Mouse (Mus musculus) midbrain, embryonic 15.5 days (tissue): Measurements from ENCODE around the gene Cyp1b1. TPM values are rescaled to one million over a fixed set of nuclear protein-coding genes. Genes with fewer than 3 reads are reported as not detected.
A peak's percentile ranks its signal among the peaks of the same experiment; 100 is the strongest.

Source experiments
- ATAC-seq: fragments of 200-750 bp; cut with Nextera tagmentation; replicated peaks from 2 replicates; pipeline ENCODE4 v1.8.0; 2017; ENCODE audit warnings: moderate TSS enrichment
- H3K27ac ChIP-seq: fragments of 300-500 bp; sonication (generic); 2 replicates; pipeline ENCODE4 v1.5.1; 2015; ENCODE audit warnings: mild to moderate bottlenecking, inconsistent platforms
- H3K27me3 ChIP-seq: fragments of 300-500 bp; sonication (generic); replicated peaks from 2 replicates; pipeline ENCODE4 v1.6.1; 2015; ENCODE audit warnings: inconsistent platforms
- H3K36me3 ChIP-seq: fragments of 300-500 bp; sonication (generic); replicated peaks from 2 replicates; pipeline ENCODE4 v1.6.1; 2015; ENCODE audit warnings: inconsistent platforms
- H3K4me1 ChIP-seq: fragments of 300-500 bp; sonication (generic); 2 replicates; pipeline ENCODE4 v1.6.1; 2015; ENCODE audit warnings: inconsistent platforms
- H3K4me2 ChIP-seq: fragments of 300-500 bp; sonication (generic); 2 replicates; pipeline ENCODE4 v1.6.1; 2015; ENCODE audit warnings: inconsistent platforms, mild to moderate bottlenecking, moderate library complexity
- H3K4me3 ChIP-seq: fragments of 300-500 bp; sonication (generic); 2 replicates; pipeline ENCODE4 v1.5.1; 2015; ENCODE audit warnings: mild to moderate bottlenecking, inconsistent platforms
- H3K9ac ChIP-seq: fragments of 300-500 bp; sonication (generic); 2 replicates; pipeline ENCODE4 v1.6.1; 2015; ENCODE audit warnings: mild to moderate bottlenecking, inconsistent platforms
- H3K9me3 ChIP-seq: fragments of 300-500 bp; sonication (generic); 2 replicates; pipeline ENCODE4 v1.6.1; 2016; ENCODE audit warnings: inconsistent platforms
- WGBS: fragments of 180-500 bp; shearing (Covaris S2); methylation state at CpG from one replicate; pipeline ENCODE4 v1.1.7; 2015; ENCODE audit warnings: mixed read lengths; 5-methylcytosine and 5-hydroxymethylcytosine counted together
- polyA plus RNA-seq: library from polyadenylated mRNA; unstranded; fragments of >200 nt; fragmentation: Nextera tagmentation; extraction: Ambion mirVana; gene quantifications from 2 replicates; pipeline ENCODE4 v1.2.1, GENCODE M21; 2015

The Cyp1b1 gene
- polyA plus RNA-seq, 1 experiment from 2014 or later = 7.0 TPM

DNA sequence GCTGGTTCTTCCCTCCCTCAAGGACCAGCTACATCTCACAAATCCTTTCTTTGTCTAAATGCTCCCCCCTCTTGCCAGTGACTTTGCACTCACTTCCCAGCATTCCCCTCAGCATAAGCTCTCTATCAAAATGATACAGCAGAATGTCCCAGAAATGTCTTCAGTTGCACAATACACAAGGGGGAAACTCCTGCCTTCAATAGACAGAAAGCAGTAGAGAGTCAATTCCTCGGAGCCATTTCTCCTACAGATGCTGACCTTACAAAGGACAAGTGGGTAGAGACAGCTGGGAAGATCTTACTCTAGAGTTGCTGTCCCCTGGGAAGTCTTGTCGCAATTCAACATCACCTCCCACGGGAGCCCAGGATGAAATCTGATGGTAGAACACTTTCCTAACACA lies 22.7 kb upstream of the Cyp1b1 start:
- H3K4me2 ChIP-seq = no peak overlapping the region
- no peak overlapping the region for H3K9ac ChIP-seq
- WGBS = 71% methylated on average over 3 of the region's 3 CpGs
- H3K4me1 ChIP-seq = 0 out of 2 replicates have a peak, but pooled peaks cover 2% of the 10 kb centered on the region
- H3K9me3 ChIP-seq = no peaks in the 10 kb centered on the region
- ATAC-seq = no peak
- H3K27ac ChIP-seq = no peak overlapping the region
- H3K27me3 ChIP-seq = no peaks in the 10 kb centered on the region
- no peak overlapping the region for H3K4me3 ChIP-seq
- H3K36me3 ChIP-seq = no peaks in the 10 kb centered on the region

DNA sequence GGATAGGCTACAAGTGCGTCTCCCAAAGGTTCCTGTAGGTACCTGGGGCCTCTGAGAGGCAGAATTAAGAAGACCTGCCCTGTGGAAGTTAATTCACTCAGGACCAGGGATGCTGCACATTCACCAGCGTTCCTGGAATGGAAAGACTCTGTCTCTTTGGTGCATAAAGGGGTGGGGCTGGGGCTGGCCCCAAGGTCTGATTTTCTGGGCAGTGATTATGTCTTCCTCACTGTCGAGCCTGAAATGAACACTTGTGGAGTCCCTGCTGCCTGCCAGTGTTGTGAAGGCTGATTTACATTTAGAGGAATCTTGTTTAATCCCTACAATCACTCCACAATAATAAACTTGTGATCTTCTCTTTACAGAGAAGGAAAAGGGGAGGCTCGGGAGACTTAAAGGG lies 18.2 kb upstream of the Cyp1b1 start:
- Histone ChIP-seq H3K4me1 (peaks cover 11% of the 10 kb centered on the region; the same call in 1 of the 2 replicates), H3K27ac (no peak overlapping the region), H3K36me3 (no peaks in the 10 kb centered on the region), H3K9ac (no peak overlapping the region), H3K4me2 (no peak overlapping the region), H3K9me3 (no peaks in the 10 kb centered on the region), H3K4me3 (no peak overlapping the region), H3K27me3 (0 out of 2 replicates have a peak, but pooled peaks cover 5% of the 10 kb centered on the region)
- WGBS = 25% methylated on average over 4 of the region's 4 CpGs
- ATAC-seq = no peak

DNA sequence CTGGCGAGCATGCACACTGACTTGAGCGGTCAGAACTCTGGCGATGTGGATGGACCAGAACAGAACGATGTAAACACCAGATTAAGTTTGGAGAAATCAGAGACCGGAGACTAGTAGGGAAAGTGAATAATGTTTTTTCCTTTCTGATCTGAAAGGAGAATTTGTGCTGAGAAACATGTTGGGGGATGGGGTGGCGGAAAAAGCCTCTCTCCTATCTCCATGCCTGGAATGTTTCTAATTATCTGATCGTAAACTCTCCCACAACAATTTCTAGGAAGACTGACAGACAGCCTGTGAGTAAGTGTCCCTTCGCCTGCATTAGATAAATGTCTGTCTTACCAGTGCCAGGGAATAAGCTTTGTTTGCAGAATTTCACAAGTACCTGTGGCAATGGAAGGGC lies 16.1 kb upstream of the Cyp1b1 start:
- 83% methylated on average over 8 of the region's 8 CpGs for WGBS
- Histone ChIP-seq H3K9ac (no peak overlapping the region), H3K27me3 (0 out of 2 replicates have a peak, but pooled peaks cover 7% of the 10 kb centered on the region), H3K4me3 (no peak overlapping the region), H3K9me3 (no peaks in the 10 kb centered on the region), H3K4me2 (no peak overlapping the region), H3K36me3 (no peaks in the 10 kb centered on the region), H3K4me1 (peaks cover 13% of the 10 kb centered on the region; the same call in 1 of the 2 replicates), H3K27ac (no peak overlapping the region)
- no peak for ATAC-seq

DNA sequence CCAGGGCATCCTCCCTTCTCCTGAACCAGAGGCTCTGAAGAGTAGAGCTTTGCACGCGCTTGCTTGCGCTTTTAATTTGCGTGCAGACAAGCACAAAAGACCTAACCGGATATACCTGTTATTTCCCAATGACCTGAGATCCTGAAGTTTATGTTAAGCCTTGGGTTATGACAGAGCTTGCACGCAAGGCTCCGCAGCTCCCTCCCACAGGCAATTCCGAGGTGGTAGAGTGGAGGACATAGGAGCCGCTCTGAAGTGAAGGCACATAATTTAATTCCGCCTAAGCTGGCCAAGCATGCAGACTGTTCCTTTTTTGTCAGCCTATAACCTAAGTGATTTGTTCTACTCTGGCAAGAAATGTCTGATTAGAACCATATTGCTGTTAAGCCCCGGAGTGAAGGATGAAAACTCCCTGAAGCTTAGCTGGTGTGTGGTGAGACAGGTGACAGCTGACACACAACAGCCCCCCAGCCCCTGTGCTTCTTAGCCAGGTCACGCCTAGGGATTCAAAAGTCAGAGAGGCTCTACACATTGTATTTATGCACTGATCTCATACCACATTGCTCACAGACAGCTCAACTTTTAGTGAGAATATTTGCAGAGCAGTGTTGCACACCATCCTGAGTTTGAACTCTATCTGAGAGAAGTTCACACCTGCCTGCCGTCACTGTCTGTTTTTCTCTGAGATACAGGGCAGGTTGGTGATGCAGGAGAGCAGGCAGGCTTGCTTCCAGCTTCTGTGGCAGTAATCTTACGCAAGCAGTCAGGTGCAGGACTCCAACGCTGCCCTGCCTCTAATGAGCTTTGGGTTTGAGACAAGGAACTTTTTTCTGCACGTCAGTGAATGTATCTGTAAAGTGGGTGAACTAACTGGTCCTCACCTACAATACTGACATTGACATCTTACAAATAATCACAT lies 14.0 kb upstream of the Cyp1b1 start:
- Histone ChIP-seq H3K9ac (no peak overlapping the region), H3K4me3 (peak overlapping the region; percentile 17), H3K4me1 (peaks cover 13% of the 10 kb centered on the region; the same call in 1 of the 2 replicates), H3K27ac (no peak overlapping the region), H3K36me3 (no peaks in the 10 kb centered on the region), H3K9me3 (no peaks in the 10 kb centered on the region), H3K27me3 (0 out of 2 replicates have a peak, but pooled peaks cover 7% of the 10 kb centered on the region), H3K4me2 (peak overlapping the region; percentile 42)
- 35% methylated on average over 16 of the region's 16 CpGs for WGBS
- peak; percentile 42 for ATAC-seq

DNA sequence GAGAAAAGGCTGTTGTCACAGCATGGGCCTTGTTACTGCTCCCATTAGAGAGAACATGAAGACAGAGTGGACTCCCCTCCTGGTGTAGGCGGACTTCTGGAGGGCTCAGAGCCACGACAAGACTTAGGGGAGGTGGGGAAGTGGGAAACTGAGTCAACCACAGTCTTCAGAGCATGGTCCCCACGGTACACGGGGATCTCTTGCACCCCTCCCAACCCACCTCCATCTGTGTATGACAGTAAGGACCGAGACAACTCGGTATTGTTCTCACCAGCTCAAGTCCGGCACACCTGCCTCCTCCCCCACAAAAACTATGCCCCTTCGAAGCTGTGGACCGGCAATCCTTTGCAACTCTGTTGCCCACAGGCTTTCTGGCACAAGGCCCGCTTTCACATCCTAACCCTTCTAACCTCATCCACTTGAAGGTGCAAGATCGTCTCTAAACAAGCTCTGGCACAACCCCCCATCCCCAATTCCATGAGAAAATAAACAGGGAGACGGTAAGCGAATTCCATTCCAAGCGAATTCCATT lies 13.3 kb upstream of the Cyp1b1 start:
- Histone ChIP-seq H3K4me3 (peak overlapping the region; percentile 17), H3K4me2 (peak overlapping the region; percentile 42), H3K27me3 (0 out of 2 replicates have a peak, but pooled peaks cover 7% of the 10 kb centered on the region), H3K4me1 (peaks cover 13% of the 10 kb centered on the region; the same call in 1 of the 2 replicates), H3K9me3 (no peaks in the 10 kb centered on the region), H3K27ac (no peak overlapping the region), H3K36me3 (no peaks in the 10 kb centered on the region), H3K9ac (no peak overlapping the region)
- 0 out of 2 replicates have a peak, but pooled peaks have one; percentile 6 for ATAC-seq
- 43% methylated on average over 14 of the region's 14 CpGs for WGBS

DNA sequence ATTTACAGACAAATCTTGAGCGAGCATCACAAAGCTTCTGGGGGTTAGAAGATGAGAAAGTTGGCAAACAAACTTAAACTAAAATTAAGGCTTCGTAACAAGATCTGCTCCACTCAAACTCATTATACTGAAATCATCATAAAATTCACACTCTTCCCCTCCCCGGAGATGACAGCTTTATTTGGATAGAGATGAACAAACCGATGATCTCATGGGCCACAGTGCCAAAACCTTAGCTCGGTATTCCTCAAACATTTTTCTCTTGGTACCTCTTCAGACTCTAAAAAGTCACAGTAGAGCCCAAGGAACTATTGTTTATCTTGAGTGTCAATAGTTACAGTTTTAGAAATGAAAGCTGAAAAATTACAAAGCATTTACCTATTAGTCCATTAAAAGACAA lies 11.8 kb upstream of the Cyp1b1 start:
- H3K4me2 ChIP-seq = no peak overlapping the region
- 89% methylated on average over 5 of the region's 5 CpGs for WGBS
- no peaks in the 10 kb centered on the region for H3K9me3 ChIP-seq
- no peak overlapping the region for H3K4me3 ChIP-seq
- H3K9ac ChIP-seq = no peak overlapping the region
- ATAC-seq = no peak
- peaks cover 11% of the 10 kb centered on the region; the same call in 1 of the 2 replicates for H3K4me1 ChIP-seq
- H3K36me3 ChIP-seq = no peaks in the 10 kb centered on the region
- no peak overlapping the region for H3K27ac ChIP-seq
- 0 out of 2 replicates have a peak, but pooled peaks cover 7% of the 10 kb centered on the region for H3K27me3 ChIP-seq

DNA sequence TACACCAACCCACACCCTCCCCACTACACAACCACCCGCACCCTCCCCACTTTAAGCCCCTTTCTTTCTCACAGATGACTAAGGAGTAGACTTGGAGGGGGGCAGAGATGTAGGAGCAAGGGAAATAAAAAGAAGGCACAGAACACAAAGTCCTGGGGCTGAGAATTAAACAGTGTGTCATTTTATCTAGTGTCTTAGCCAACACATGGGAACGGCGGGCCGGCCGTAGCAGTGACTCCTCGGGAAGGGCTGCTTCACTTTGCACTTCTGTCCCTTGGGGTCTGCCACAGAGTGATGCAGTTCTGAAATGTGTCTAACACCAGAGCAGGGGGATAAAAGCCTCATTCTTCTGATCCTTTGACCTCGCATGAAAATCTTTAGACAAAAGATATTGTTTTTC lies 5.8 kb upstream of the Cyp1b1 start:
- Histone ChIP-seq H3K27me3 (0 out of 2 replicates have a peak, but pooled peaks cover 4% of the 10 kb centered on the region), H3K27ac (no peak overlapping the region), H3K36me3 (no peaks in the 10 kb centered on the region), H3K9ac (no peak overlapping the region), H3K4me3 (no peak overlapping the region), H3K9me3 (no peaks in the 10 kb centered on the region), H3K4me1 (peaks cover 3% of the 10 kb centered on the region), H3K4me2 (no peak overlapping the region)
- ATAC-seq = no peak
- 78% methylated on average over 7 of the region's 7 CpGs for WGBS

DNA sequence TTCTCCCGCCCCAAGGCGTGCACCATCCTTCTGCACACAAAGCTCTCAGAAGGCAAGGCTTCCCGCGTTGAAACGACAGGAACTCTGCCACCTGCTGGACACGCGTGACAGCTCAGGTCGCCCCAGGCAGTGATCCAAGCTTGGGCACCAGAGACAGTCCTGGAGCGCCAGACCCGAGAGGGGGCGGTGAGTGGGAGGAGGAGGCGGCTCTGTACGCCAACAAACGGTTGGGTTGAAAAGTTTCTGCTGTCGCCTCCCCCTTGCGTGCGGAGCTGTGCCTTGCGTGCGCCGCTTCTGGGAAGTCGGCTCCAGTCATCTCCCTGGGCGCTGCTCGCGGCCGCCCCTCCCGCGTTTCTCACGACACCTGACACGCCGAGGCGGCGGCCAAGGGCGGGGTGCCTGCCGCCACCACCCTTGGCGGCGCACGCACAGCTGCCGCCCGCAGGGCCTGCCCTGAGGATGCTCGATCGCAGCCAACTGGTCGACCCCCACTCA lies 835 bp upstream of the Cyp1b1 start:
- Histone ChIP-seq H3K36me3 (no peaks in the 10 kb centered on the region), H3K9ac (peak overlapping the region; percentile 34; the same call in 1 of the 2 replicates), H3K4me2 (peak overlapping the region; percentile 88), H3K4me1 (peaks cover 31% of the 10 kb centered on the region), H3K27ac (no peak overlapping the region), H3K27me3 (peaks cover 46% of the 10 kb centered on the region), H3K4me3 (peak overlapping the region; percentile 42), H3K9me3 (no peaks in the 10 kb centered on the region)
- ATAC-seq = peak; percentile 88
- WGBS = under 1% methylated on average over 42 of the region's 42 CpGs

DNA sequence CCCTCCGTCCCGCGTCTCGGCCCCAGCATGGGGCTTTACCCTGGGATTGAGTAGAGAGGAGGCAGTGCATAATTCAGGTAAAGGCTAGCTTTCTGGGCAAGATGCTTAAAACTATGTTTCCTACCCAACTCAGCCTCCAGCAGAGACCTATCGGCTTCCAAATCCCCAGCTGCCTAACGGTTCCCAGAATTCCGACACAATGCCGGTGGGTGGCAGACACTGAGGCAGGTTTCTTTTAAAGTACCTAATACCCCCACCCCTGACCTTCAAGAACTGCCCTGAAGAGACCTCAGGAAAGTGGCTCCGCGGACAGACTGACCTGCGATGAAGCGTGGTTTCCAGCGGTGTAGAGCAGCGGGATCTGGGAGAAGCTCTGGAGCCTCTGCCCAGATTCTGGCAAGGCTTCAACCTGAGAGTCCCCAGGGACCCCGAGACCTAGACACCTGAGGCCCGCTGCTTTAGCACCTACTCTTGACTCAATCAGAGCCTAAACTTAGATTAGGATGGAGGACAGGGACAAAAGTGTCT lies 429 bp downstream of the Cyp1b1 start:
- Histone ChIP-seq H3K27me3 (peaks cover 57% of the 10 kb centered on the region), H3K4me1 (peaks cover 31% of the 10 kb centered on the region), H3K9ac (no peak overlapping the region), H3K9me3 (no peaks in the 10 kb centered on the region), H3K36me3 (no peaks in the 10 kb centered on the region), H3K4me3 (peak overlapping the region; percentile 42), H3K27ac (no peak overlapping the region), H3K4me2 (peak overlapping the region; percentile 88)
- no peak for ATAC-seq
- WGBS = 2% methylated on average over 16 of the region's 16 CpGs

DNA sequence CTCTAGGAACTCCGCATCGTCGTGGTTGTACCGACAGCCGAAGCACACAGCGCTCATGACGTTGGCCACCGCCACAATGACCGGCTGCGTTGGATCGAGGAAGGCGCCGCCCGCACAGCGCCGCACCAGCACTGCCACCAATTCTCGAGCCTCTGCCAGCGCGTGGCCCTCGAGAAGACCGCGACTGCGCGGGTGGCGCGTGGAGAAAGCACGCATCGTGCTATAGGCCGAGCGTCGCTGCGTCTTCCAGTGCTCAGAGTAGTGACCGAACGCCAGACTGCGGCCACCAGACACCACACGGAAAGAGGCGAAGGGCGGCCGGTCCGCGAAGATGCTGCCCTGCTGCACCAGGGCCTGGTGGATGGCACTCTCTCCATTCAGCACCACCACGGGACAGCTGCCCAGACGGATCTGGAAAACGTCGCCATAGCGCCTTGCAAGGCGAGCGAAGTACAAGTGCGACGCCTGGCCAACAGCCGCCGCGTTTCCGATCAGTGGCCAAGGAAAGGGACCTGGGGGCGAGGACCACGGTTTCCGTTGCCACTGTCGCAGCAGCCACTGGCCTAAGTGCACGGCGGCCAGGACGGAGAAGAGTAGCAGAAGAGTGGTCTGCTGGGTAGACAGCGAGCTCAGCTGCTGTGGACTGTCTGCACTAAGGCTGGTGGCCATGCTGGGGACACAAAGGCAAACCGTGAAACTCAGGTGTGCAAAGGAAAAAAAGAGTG lies 1.1 kb downstream of the Cyp1b1 start:
- Histone ChIP-seq H3K9me3 (no peaks in the 10 kb centered on the region), H3K4me2 (peak overlapping the region; percentile 88), H3K4me3 (peak overlapping the region; percentile 42), H3K27ac (no peak overlapping the region), H3K4me1 (peaks cover 31% of the 10 kb centered on the region), H3K27me3 (peaks cover 60% of the 10 kb centered on the region), H3K9ac (peak overlapping the region; percentile 21; the same call in 1 of the 2 replicates), H3K36me3 (no peaks in the 10 kb centered on the region)
- peak; percentile 53 for ATAC-seq
- WGBS = under 1% methylated on average over 63 of the region's 63 CpGs

DNA sequence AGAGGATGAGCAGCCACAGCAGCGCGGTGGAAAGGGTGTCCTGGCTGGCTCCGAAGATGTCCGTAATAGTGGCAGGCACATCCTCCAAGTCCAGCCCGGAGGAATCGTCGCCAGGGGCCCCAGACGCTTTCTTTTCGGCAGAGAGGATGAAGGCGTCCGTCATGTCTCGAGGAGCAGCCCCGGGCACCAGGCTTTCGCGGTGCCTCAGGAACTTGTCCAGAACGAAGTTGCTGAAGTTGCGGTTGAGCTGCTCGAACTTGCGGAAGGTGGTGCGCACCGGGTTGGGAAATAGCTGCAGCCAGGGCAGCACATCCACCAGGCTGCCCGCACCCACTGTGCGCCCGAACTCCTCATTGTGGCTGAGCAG lies 1.6 kb downstream of the Cyp1b1 start:
- Histone ChIP-seq H3K9ac (no peak overlapping the region), H3K27ac (no peak overlapping the region), H3K4me1 (peaks cover 31% of the 10 kb centered on the region), H3K36me3 (no peaks in the 10 kb centered on the region), H3K4me3 (peak overlapping the region; percentile 42), H3K27me3 (peaks cover 60% of the 10 kb centered on the region), H3K4me2 (peak overlapping the region; percentile 88), H3K9me3 (no peaks in the 10 kb centered on the region)
- under 1% methylated on average over 24 of the region's 24 CpGs for WGBS
- ATAC-seq = no peak
